Mouse (Mus musculus) intestine, embryonic 15.5 days (tissue): ENCODE results near the gene Copz1. TPM values are rescaled to one million over a fixed set of nuclear protein-coding genes. Genes with fewer than 3 reads are reported as not detected.

ENCODE experiments used
- ATAC-seq: fragments of 200-750 bp; cut with Nextera tagmentation; 2 replicates; pipeline ENCODE4 v1.8.0; 2017; ENCODE audit warnings: moderate TSS enrichment, moderate library complexity
- H3K27ac ChIP-seq: fragments of 300-500 bp; sonication (generic); 2 replicates; pipeline ENCODE4 v1.5.1; 2015; ENCODE audit warnings: mild to moderate bottlenecking, inconsistent platforms
- H3K27me3 ChIP-seq: fragments of 300-500 bp; sonication (generic); replicated peaks from 2 replicates; pipeline ENCODE4 v1.6.1; 2015; ENCODE audit warnings: inconsistent platforms
- H3K36me3 ChIP-seq: fragments of 300-500 bp; sonication (generic); 2 replicates; pipeline ENCODE4 v1.6.1; 2015; ENCODE audit warnings: inconsistent platforms
- H3K4me1 ChIP-seq: fragments of 300-500 bp; sonication (generic); replicated peaks from 2 replicates; pipeline ENCODE4 v1.6.1; 2015; ENCODE audit warnings: inconsistent platforms
- H3K4me2 ChIP-seq: fragments of 300-500 bp; sonication (generic); replicated peaks from 2 replicates; pipeline ENCODE4 v1.6.1; 2015; ENCODE audit warnings: mild to moderate bottlenecking, inconsistent platforms
- H3K4me3 ChIP-seq: fragments of 300-500 bp; sonication (generic); replicated peaks from 2 replicates; pipeline ENCODE4 v1.5.1; 2015; ENCODE audit warnings: inconsistent platforms
- H3K9ac ChIP-seq: fragments of 300-500 bp; sonication (generic); 2 replicates; pipeline ENCODE4 v1.6.1; 2015; ENCODE audit warnings: inconsistent platforms
- H3K9me3 ChIP-seq: fragments of 300-500 bp; sonication (generic); 2 replicates; pipeline ENCODE4 v1.6.1; 2016; ENCODE audit warnings: inconsistent platforms
- WGBS: fragments of 180-500 bp; shearing (Covaris S2); methylation state at CpG from one replicate; pipeline ENCODE4 v1.1.7; 2015; 5-methylcytosine and 5-hydroxymethylcytosine counted together
- polyA plus RNA-seq: library from polyadenylated mRNA; unstranded; fragments of >200 nt; fragmentation: Nextera tagmentation; extraction: Ambion mirVana; gene quantifications from 2 replicates; pipeline ENCODE4 v1.2.1, GENCODE M21; 2015

Gene Copz1
- polyA plus RNA-seq, 1 experiment from 2014 or later = 262 TPM

DNA sequence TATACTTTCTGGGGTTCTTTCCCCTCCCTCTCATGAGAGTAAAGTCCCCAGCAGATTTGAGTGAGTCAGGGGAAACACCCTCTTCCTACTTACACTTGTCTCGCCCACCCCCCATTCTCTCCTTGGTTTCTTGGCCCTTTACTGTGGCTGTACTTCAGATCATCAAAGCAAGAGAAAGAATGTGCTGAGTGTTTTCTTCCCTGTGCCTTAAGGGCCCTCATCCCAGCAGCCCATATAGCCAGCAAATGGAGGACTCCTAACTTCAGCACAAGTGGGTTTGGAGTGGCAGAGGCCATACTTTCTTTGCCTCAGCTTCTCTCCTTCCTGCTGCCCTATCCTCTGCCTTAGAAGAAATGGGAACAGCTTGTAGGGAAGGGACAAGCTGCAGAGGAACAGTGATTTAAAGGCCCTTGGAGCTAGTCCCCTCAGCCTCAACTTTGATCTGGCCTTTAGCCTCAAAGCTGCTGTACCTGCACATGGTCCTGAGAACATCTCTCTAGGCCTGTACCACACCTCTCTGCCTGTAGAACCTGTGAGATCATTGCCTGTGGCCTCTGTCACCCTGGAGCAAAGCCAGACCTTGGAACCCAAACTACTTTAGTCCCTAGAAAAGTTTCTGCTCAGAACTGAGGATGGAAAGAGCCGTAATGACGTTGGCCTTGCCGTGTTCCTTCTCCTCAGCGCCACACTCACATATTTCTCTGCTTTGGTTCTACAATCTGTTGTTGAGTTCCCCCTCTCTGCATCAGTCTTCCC lies 26.5 kb downstream of the Copz1 start:
- Histone ChIP-seq H3K9me3 (no peaks in the 10 kb centered on the region), H3K36me3 (peaks cover 17% of the 10 kb centered on the region), H3K4me1 (peaks cover 52% of the 10 kb centered on the region), H3K27me3 (no peaks in the 10 kb centered on the region), H3K4me3 (no peak overlapping the region), H3K27ac (peak overlapping the region; percentile 10; the same call in 1 of the 2 replicates), H3K4me2 (no peak overlapping the region), H3K9ac (no peak overlapping the region)
- no peak for ATAC-seq
- 62% methylated on average over 5 of the region's 5 CpGs for WGBS

GRCm38 (mm10) chr15:103299644-103300043 lies 27.1 kb downstream of the Copz1 start:
- H3K36me3 ChIP-seq = peaks cover 17% of the 10 kb centered on the region
- WGBS = 51% methylated on average over 8 of the region's 8 CpGs
- H3K9ac ChIP-seq = no peak overlapping the region
- no peaks in the 10 kb centered on the region for H3K9me3 ChIP-seq
- no peak overlapping the region for H3K4me3 ChIP-seq
- no peak for ATAC-seq
- no peaks in the 10 kb centered on the region for H3K27me3 ChIP-seq
- H3K27ac ChIP-seq = peak overlapping the region; percentile 63
- H3K4me2 ChIP-seq = peak overlapping the region; percentile 36
- peaks cover 58% of the 10 kb centered on the region for H3K4me1 ChIP-seq

DNA sequence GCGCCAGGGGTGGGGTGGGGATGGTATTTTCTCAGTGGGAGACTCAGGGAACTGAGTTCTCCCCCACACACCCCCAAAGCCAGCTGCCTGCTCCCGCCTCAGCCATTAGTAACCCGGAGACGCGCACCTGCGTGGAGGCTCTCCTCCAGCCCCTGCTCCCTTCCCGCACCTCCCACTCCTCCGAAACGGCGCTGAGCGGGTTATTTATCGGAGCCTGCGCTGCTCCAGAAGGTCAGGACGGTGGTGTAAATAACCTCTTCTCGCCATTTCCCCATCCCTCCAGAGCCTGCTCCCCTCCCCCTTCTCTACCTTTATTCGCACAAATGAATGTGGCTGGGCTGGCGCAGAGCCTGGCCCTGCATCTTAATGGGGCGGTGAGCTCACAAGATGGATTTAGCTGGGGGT lies 27.6 kb downstream of the Copz1 start:
- Histone ChIP-seq H3K27ac (peak overlapping the region; percentile 79), H3K4me3 (no peak overlapping the region), H3K27me3 (no peaks in the 10 kb centered on the region), H3K4me2 (peak overlapping the region; percentile 36), H3K9ac (no peak overlapping the region), H3K36me3 (peaks cover 17% of the 10 kb centered on the region), H3K4me1 (peaks cover 58% of the 10 kb centered on the region), H3K9me3 (no peaks in the 10 kb centered on the region)
- WGBS = 15% methylated on average over 18 of the region's 18 CpGs
- no peak for ATAC-seq

GRCm38 (mm10) chr15:103300560-103300959 lies 28.0 kb downstream of the Copz1 start:
- 28% methylated on average over 2 of the region's 2 CpGs for WGBS
- Histone ChIP-seq H3K4me1 (peaks cover 59% of the 10 kb centered on the region), H3K27me3 (no peaks in the 10 kb centered on the region), H3K4me3 (no peak overlapping the region), H3K27ac (peak overlapping the region; percentile 79), H3K4me2 (peak overlapping the region; percentile 36; the same call in 1 of the 2 replicates), H3K9ac (no peak overlapping the region; the same call in 1 of the 2 replicates), H3K36me3 (peaks cover 16% of the 10 kb centered on the region), H3K9me3 (no peaks in the 10 kb centered on the region)
- ATAC-seq = no peak

DNA sequence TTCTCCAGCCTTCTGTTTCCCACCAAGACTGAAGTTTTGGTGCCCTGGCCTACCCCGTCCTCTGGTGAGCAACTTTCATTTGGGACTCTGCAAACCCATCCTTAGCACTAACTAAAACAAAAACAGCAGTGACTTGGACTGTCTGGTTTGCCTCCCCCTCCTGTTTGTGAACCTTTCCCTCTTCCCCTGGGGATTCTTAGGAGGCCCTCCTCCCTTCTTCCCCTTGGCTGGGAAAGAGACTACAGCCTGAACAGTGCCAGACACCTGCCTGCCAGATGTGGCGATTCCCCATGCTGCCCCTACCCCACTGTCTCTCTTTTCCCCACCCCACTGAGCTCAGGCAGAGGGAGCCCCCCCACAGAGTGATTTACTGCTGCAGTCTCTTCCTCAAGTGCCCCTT lies 28.5 kb downstream of the Copz1 start:
- Histone ChIP-seq H3K36me3 (peaks cover 12% of the 10 kb centered on the region; the same call in 1 of the 2 replicates), H3K27ac (peak overlapping the region; percentile 79), H3K9me3 (no peaks in the 10 kb centered on the region), H3K27me3 (no peaks in the 10 kb centered on the region), H3K9ac (no peak overlapping the region; the same call in 1 of the 2 replicates), H3K4me3 (no peak overlapping the region), H3K4me1 (peaks cover 63% of the 10 kb centered on the region), H3K4me2 (0 out of 2 replicates have a peak overlapping the region, but pooled peaks have one; percentile 36)
- WGBS = 22% methylated on average over 2 of the region's 2 CpGs
- no peak for ATAC-seq

- no peak for ATAC-seq
- 35% methylated on average over 5 of the region's 5 CpGs for WGBS
- peaks cover 67% of the 10 kb centered on the region for H3K4me1 ChIP-seq
- H3K9me3 ChIP-seq = no peaks in the 10 kb centered on the region
- no peak overlapping the region for H3K9ac ChIP-seq
- H3K27me3 ChIP-seq = no peaks in the 10 kb centered on the region
- no peak overlapping the region for H3K4me3 ChIP-seq
- H3K36me3 ChIP-seq = 0 out of 2 replicates have a peak, but pooled peaks cover 7% of the 10 kb centered on the region
- no peak overlapping the region for H3K4me2 ChIP-seq
- peak overlapping the region; percentile 58 for H3K27ac ChIP-seq
Observed at GRCm38 (mm10) chr15:103301547-103302340, 29.2 kb downstream of the Copz1 start.

DNA sequence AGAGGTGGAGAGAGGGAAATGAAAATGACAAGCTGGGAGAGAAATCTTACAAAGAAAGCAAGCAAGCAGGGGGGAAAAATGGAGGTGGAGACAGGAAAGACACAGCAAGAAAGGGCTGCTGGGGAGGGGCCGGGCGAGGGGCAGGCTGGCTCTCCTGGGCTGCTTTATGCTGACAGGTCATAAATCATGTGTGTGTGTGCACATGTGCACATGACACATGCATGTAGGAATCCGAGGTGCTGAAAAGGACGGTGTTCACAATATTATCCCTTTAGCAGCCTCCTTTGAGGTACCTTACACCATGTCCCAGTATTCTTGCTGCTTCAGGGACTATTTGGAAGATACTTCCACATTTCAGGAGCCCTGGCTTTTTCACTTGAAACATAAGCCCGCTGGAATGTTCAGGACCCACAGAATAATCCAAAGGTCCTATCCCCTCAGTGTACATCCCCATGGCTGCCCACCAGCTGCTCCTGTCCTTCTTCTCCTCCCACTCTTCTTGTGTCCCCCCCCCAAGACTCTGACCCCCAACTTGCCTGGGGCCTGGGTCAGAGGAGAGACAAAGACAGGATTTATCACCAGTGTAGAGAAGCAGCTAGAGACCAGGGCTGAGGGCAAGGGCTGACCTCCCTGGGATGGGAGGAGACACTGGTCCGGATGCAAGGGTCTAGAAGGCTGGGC lies 30.0 kb downstream of the Copz1 start:
- ATAC-seq = no peak
- H3K9ac ChIP-seq = no peak overlapping the region
- WGBS = 22% methylated on average over 6 of the region's 6 CpGs
- no peaks in the 10 kb centered on the region for H3K36me3 ChIP-seq
- no peaks in the 10 kb centered on the region for H3K9me3 ChIP-seq
- peaks cover 72% of the 10 kb centered on the region for H3K4me1 ChIP-seq
- H3K4me3 ChIP-seq = no peak overlapping the region
- H3K4me2 ChIP-seq = no peak overlapping the region
- no peaks in the 10 kb centered on the region for H3K27me3 ChIP-seq
- peak overlapping the region; percentile 58 for H3K27ac ChIP-seq

DNA sequence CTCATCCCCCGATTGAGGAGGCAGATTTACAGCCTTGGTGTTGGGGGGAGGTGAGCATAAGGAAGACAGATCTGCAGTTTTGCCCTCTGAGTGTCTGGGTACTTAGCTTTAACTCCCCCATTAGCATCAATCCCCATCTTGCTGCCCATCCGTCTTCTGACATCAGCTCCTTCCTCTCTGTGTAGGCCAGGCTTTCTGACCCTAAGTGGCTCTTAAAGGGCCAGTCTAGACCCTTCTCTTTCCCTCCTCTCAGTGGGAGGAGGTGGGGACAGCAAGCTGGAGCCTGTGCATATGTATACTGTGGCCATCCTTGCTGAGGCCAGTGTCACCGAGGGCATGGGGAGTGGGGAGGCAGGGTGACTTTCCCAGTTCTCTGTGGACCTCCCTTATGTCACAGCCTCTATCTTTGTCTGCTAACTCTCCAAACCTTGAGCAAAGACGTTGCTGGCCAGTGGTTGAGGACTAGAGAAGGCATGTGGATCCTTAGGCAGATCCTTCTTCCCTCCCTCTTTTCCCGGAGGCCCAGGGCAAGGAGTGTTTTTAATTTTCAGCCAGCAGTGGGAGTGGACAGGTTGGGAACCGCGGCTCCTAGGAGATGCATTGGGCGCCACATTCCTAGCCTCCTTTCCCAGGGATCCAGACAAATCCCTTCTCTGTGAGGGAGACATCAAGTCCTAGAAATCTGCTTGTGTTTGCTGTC lies 31.6 kb downstream of the Copz1 start:
- peak overlapping the region; percentile 88 for H3K4me2 ChIP-seq
- H3K27me3 ChIP-seq = no peaks in the 10 kb centered on the region
- no peaks in the 10 kb centered on the region for H3K36me3 ChIP-seq
- peak overlapping the region; percentile 49 for H3K4me3 ChIP-seq
- peak overlapping the region; percentile 62 for H3K9ac ChIP-seq
- 14% methylated on average over 8 of the region's 8 CpGs for WGBS
- H3K27ac ChIP-seq = peak overlapping the region; percentile 91
- no peak for ATAC-seq
- H3K9me3 ChIP-seq = no peaks in the 10 kb centered on the region
- peaks cover 77% of the 10 kb centered on the region for H3K4me1 ChIP-seq

DNA sequence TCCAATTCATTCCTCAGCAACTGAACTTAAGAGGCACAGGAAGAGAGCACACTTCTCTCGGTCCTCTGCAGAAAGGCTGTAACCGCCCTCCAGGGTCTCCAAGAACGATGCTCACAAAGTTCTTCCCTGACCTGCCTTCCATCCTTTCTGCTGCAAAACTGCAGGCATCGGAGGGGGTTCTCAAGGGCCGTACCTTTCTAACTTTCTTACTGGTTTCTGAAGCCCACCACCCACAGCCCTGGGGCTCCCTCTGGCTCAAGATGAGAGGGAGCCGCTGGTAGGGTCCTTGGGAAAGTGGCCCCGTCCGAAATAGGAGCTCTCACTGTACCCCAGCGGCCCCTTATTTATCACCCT lies 32.1 kb downstream of the Copz1 start:
- H3K4me3 ChIP-seq = peak overlapping the region; percentile 49
- ATAC-seq = peak; percentile 7
- no peaks in the 10 kb centered on the region for H3K27me3 ChIP-seq
- H3K27ac ChIP-seq = peak overlapping the region; percentile 91
- H3K9me3 ChIP-seq = no peaks in the 10 kb centered on the region
- H3K9ac ChIP-seq = peak overlapping the region; percentile 62
- peaks cover 74% of the 10 kb centered on the region for H3K4me1 ChIP-seq
- peak overlapping the region; percentile 88 for H3K4me2 ChIP-seq
- H3K36me3 ChIP-seq = no peaks in the 10 kb centered on the region
- WGBS = 2% methylated on average over 9 of the region's 9 CpGs

DNA sequence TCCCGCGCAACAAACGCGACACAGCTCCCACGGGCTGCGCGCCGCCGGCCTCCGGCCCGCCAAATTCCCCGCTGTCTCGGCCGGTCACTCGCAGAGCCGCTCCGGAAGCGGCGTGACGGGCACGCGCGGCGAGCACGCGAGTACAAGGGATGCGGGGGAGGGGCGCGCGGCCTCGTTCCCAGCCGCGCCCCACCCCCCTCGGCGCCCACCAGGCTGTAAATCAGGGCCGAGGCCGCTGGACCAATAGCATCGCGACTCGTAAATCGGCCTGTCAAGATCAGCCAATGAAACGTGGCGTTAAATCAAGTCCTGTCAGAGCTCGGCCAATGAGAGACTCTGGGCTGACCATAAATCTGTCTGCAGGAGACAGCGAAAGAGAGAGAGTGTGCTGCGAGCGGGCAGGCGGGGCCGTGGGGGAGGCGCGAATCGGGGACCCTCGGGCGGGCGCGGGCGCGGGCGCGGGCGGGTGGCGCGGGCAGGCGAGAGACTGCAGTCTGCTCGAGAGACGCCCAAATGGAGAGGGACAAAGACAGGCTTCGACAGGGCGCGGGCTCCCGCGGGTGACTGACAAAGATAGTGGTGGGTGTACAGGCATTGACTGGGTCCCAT lies 32.7 kb downstream of the Copz1 start:
- Histone ChIP-seq H3K27ac (peak overlapping the region; percentile 96), H3K4me2 (peak overlapping the region; percentile 88), H3K27me3 (no peaks in the 10 kb centered on the region), H3K9ac (peak overlapping the region; percentile 62), H3K9me3 (no peaks in the 10 kb centered on the region), H3K36me3 (no peaks in the 10 kb centered on the region), H3K4me1 (peaks cover 69% of the 10 kb centered on the region), H3K4me3 (peak overlapping the region; percentile 49)
- ATAC-seq = peak; percentile 94
- WGBS = under 1% methylated on average over 71 of the region's 71 CpGs

- no peaks in the 10 kb centered on the region for H3K36me3 ChIP-seq
- H3K4me1 ChIP-seq = peaks cover 61% of the 10 kb centered on the region
- H3K4me2 ChIP-seq = peak overlapping the region; percentile 88
- ATAC-seq = peak; percentile 29
- peak overlapping the region; percentile 57 for H3K9ac ChIP-seq
- no peaks in the 10 kb centered on the region for H3K9me3 ChIP-seq
- H3K27me3 ChIP-seq = no peaks in the 10 kb centered on the region
- 23% methylated on average over 8 of the region's 8 CpGs for WGBS
- peak overlapping the region; percentile 96 for H3K27ac ChIP-seq
- H3K4me3 ChIP-seq = peak overlapping the region; percentile 49
Observed at GRCm38 (mm10) chr15:103305792-103306645, 33.5 kb downstream of the Copz1 start.
